In genomic region chr2:32927624-32928234, GRCm38 (mm10) we compare ENCODE assay signal across 9 mouse cellular contexts. TPM values are rescaled to one million over a fixed set of nuclear protein-coding genes. Genes with fewer than 3 reads are reported as not detected.
DNase-seq lines count a peak whose midpoint lies in the region; ATAC-seq and TF ChIP-seq lines count a peak whose summit lies in the region.
"Had no signal": no experiment of that assay in that cellular context is flagged by ENCODE, and none has a peak within 500 bp of the region (broad histone marks: within the 10 kb centered on the region; RNA-seq: fewer than 3 reads in every experiment).

No protein-coding gene starts in this region.

- no peak overlapping the region for H3K4me3 ChIP-seq in gastrocnemius, adult 2 months
- no peak overlapping the region for H3K4me3 ChIP-seq in liver, embryonic 16.5 days (ENCODE audit: low read depth, low read length)
- no peak overlapping the region for H3K4me3 ChIP-seq in limb, embryonic 15.5 days
- no peak overlapping the region for H3K4me3 ChIP-seq in stomach, embryonic 15.5 days (replicated peaks)
- H3K4me3 ChIP-seq: hindbrain, embryonic 15.5 days had no signal

- no peak for TF ChIP-seq CTCF in gastrocnemius, adult 2 months (IDR thresholded peaks at IDR 0.05)

- 67% methylated on average over 15 of the region's 15 CpGs for WGBS in liver, embryonic 16.5 days (ENCODE audit: insufficient replicate concordance)
- 64% methylated on average over 15 of the region's 15 CpGs for WGBS in limb, embryonic 15.5 days
- 57% methylated on average over 15 of the region's 15 CpGs for WGBS in stomach, embryonic 15.5 days

- no peaks in the 10 kb centered on the region for H3K27me3 ChIP-seq in liver, embryonic 16.5 days (ENCODE audit: control insufficient read depth, insufficient read depth, low read depth, low read length)
- no peaks in the 10 kb centered on the region for H3K27me3 ChIP-seq in limb, embryonic 15.5 days
- no peaks in the 10 kb centered on the region for H3K27me3 ChIP-seq in stomach, embryonic 15.5 days (replicated peaks)
- H3K27me3 ChIP-seq: hindbrain, embryonic 15.5 days had no signal

- H3K9ac ChIP-seq in liver, embryonic 16.5 days (ENCODE audit: low read depth, low read length), result no peak overlapping the region
- H3K9ac ChIP-seq in limb, embryonic 15.5 days, result no peak overlapping the region
- H3K9ac ChIP-seq in stomach, embryonic 15.5 days, result no peak overlapping the region
- H3K9ac ChIP-seq: hindbrain, embryonic 15.5 days had no signal

- peak overlapping the region; percentile 43; the same call in 1 of the 2 replicates for H3K27ac ChIP-seq in gastrocnemius, adult 2 months
- peak overlapping the region; percentile 17; the same call in 1 of the 2 replicates for H3K27ac ChIP-seq in liver, embryonic 16.5 days (ENCODE audit: low read length)
- H3K27ac ChIP-seq in limb, embryonic 15.5 days, result 0 out of 2 replicates have a peak overlapping the region, but pooled peaks have one; percentile 27
- H3K27ac ChIP-seq in stomach, embryonic 15.5 days, result peak overlapping the region; percentile 44
- H3K27ac ChIP-seq: hindbrain, embryonic 15.5 days had no signal

- intact Hi-C loops in gastrocnemius, adult 2 months (cut with DNase I), result loop anchor here (1.0 to 2.0 kb wide), 2 partner anchors 63 to 67 kb away; no protein-coding TSS in a partner anchor
- intact Hi-C loops in gastrocnemius, postnatal 36 days (cut with DNase I), result loop anchor here (1.0 kb wide), 1 partner anchor 63 kb away; no protein-coding TSS in a partner anchor
- intact Hi-C loops in gastrocnemius, postnatal 14 days (cut with DNase I; ENCODE audit: low total_unique reads), result loop anchor here (2.0 to 10.0 kb wide), 2 partner anchors 67 to 133 kb away; no protein-coding TSS in a partner anchor

- DNase-seq in gastrocnemius, adult 2 months, result no peak
- no peak for DNase-seq in gastrocnemius, postnatal 36 days
- no peak for DNase-seq in liver
- DNase-seq in gastrocnemius, postnatal 14 days, result no peak
- DNase-seq in cerebellum, adult 11 months, result no peak

- no peak overlapping the region for H3K4me2 ChIP-seq in liver, embryonic 16.5 days (ENCODE audit: low read depth, low read length)
- H3K4me2 ChIP-seq in limb, embryonic 15.5 days, result no peak overlapping the region
- H3K4me2 ChIP-seq in stomach, embryonic 15.5 days, result no peak overlapping the region
- H3K4me2 ChIP-seq: hindbrain, embryonic 15.5 days had no signal

- no peak for ATAC-seq in liver, embryonic 16.5 days (ENCODE audit: low read depth)
- no peak for ATAC-seq in limb, embryonic 15.5 days (ENCODE audit: insufficient number of reproducible peaks, low FRiP score, low TSS enrichment, low read depth)
- ATAC-seq in stomach, embryonic 15.5 days (ENCODE audit: insufficient read depth, low FRiP score, low read depth), result no peak

- H3K4me1 ChIP-seq in liver, embryonic 16.5 days (ENCODE audit: control insufficient read depth, low read depth, low read length), result peaks cover 7% of the 10 kb centered on the region
- no peaks in the 10 kb centered on the region; the same call in 1 of the 2 replicates for H3K4me1 ChIP-seq in limb, embryonic 15.5 days
- H3K4me1 ChIP-seq in stomach, embryonic 15.5 days, result peaks cover 14% of the 10 kb centered on the region; the same call in 1 of the 2 replicates
- H3K4me1 ChIP-seq: hindbrain, embryonic 15.5 days had no signal

- no peaks in the 10 kb centered on the region for H3K36me3 ChIP-seq in liver, embryonic 16.5 days (ENCODE audit: control insufficient read depth, insufficient read depth)
- peaks cover 67% of the 10 kb centered on the region for H3K36me3 ChIP-seq in limb, embryonic 15.5 days
- peaks cover 18% of the 10 kb centered on the region for H3K36me3 ChIP-seq in stomach, embryonic 15.5 days

- no peaks in the 10 kb centered on the region for H3K9me3 ChIP-seq in liver, embryonic 16.5 days (replicated peaks; ENCODE audit: control insufficient read depth, low read length)
- no peaks in the 10 kb centered on the region for H3K9me3 ChIP-seq in limb, embryonic 15.5 days
- no peaks in the 10 kb centered on the region for H3K9me3 ChIP-seq in stomach, embryonic 15.5 days
- H3K9me3 ChIP-seq: hindbrain, embryonic 15.5 days had no signal

RNA-seq across cellular contexts. Expression of gene Rpl12, which starts 33.6 kb away (rescaled TPM):
- 10 to 100 TPM; 80.6 to 90.3 TPM for total RNA-seq in gastrocnemius, adult 2 months (2021)
- total RNA-seq in gastrocnemius, postnatal 36 days (2021), result 10 to 100 TPM; 45.3 to 75.3 TPM
- 74.4 and 77.2 TPM in 2 replicates for polyA plus RNA-seq in liver, embryonic 16.5 days (2015; fragmentation: Nextera tagmentation; extraction: Ambion mirVana)
- polyA plus RNA-seq in limb, embryonic 15.5 days (2015; fragmentation: Nextera tagmentation; extraction: Ambion mirVana), result 154 and 176 TPM in 2 replicates
- polyA plus RNA-seq in stomach, embryonic 15.5 days (2015; fragmentation: Nextera tagmentation; extraction: Ambion mirVana), result 152 and 172 TPM in 2 replicates
- 100 to 1,000 TPM; 105 to 143 TPM for total RNA-seq in gastrocnemius, postnatal 14 days (2021)

RNA-seq across cellular contexts. Expression of gene Lrsam1, which starts 33.7 kb away (rescaled TPM):
- total RNA-seq in gastrocnemius, adult 2 months (2021), result 10 to 100 TPM in 1 of 2 experiments, 1 to 10 TPM in 1; 9.9 to 14.1 TPM
- total RNA-seq in gastrocnemius, postnatal 36 days (2021), result 1 to 10 TPM; 9.1 to 9.4 TPM
- 1.9 and 2.2 TPM in 2 replicates for polyA plus RNA-seq in liver, embryonic 16.5 days (2015; fragmentation: Nextera tagmentation; extraction: Ambion mirVana)
- 11.3 and 12.0 TPM in 2 replicates for polyA plus RNA-seq in limb, embryonic 15.5 days (2015; fragmentation: Nextera tagmentation; extraction: Ambion mirVana)
- 8.8 and 10.1 TPM in 2 replicates for polyA plus RNA-seq in stomach, embryonic 15.5 days (2015; fragmentation: Nextera tagmentation; extraction: Ambion mirVana)
- total RNA-seq in gastrocnemius, postnatal 14 days (2021), result 10 to 100 TPM; 12.0 to 12.2 TPM

RNA-seq across cellular contexts. Expression of gene Fam129b, which starts 51.8 kb away (rescaled TPM):
- total RNA-seq in gastrocnemius, adult 2 months (2021), result 1 to 10 TPM; 4.8 to 7.2 TPM
- total RNA-seq in gastrocnemius, postnatal 36 days (2021), result 1 to 10 TPM; 5.5 to 7.7 TPM
- 9.4 and 11.9 TPM in 2 replicates for polyA plus RNA-seq in liver, embryonic 16.5 days (2015; fragmentation: Nextera tagmentation; extraction: Ambion mirVana)
- polyA plus RNA-seq in limb, embryonic 15.5 days (2015; fragmentation: Nextera tagmentation; extraction: Ambion mirVana), result 138 and 152 TPM in 2 replicates
- polyA plus RNA-seq in stomach, embryonic 15.5 days (2015; fragmentation: Nextera tagmentation; extraction: Ambion mirVana), result 67.1 and 73.6 TPM in 2 replicates
- total RNA-seq in gastrocnemius, postnatal 14 days (2021), result 10 to 100 TPM; 12.1 to 15.8 TPM

RNA-seq across cellular contexts. Expression of gene Slc2a8, which starts 54.2 kb away (rescaled TPM):
- 10 to 100 TPM in 1 of 2 experiments, 1 to 10 TPM in 1; 8.1 to 11.2 TPM for total RNA-seq in gastrocnemius, adult 2 months (2021)
- total RNA-seq in gastrocnemius, postnatal 36 days (2021), result 1 to 10 TPM; 9.1 to 10.0 TPM
- polyA plus RNA-seq in liver, embryonic 16.5 days (2015; fragmentation: Nextera tagmentation; extraction: Ambion mirVana), result 7.8 and 8.8 TPM in 2 replicates
- polyA plus RNA-seq in limb, embryonic 15.5 days (2015; fragmentation: Nextera tagmentation; extraction: Ambion mirVana), result 22.1 and 22.4 TPM in 2 replicates
- polyA plus RNA-seq in stomach, embryonic 15.5 days (2015; fragmentation: Nextera tagmentation; extraction: Ambion mirVana), result 16.9 and 18.2 TPM in 2 replicates
- total RNA-seq in gastrocnemius, postnatal 14 days (2021), result 10 to 100 TPM in 1 of 2 experiments, 1 to 10 TPM in 1; 8.5 to 10.5 TPM
